Mouse (Mus musculus) testis, adult 2 months (tissue): ENCODE data around the gene Fhad1. TPM values are rescaled to one million over a fixed set of nuclear protein-coding genes. Genes with fewer than 3 reads are reported as not detected.

Experiments
- H3K27ac ChIP-seq: fragments of 200-500 bp; 2 replicates; pipeline ENCODE4 v1.5.1; 2012; ENCODE audit warnings: low read depth, low read length; ENCODE audit not compliant: control insufficient read depth, insufficient read depth
- H3K27me3 ChIP-seq: fragments of 200-500 bp; 2 replicates; pipeline ENCODE4 v1.6.1; 2012; ENCODE audit warnings: mild to moderate bottlenecking, low read length, moderate library complexity; ENCODE audit not compliant: control insufficient read depth, insufficient read depth
- H3K36me3 ChIP-seq: fragments of 200-500 bp; 2 replicates; pipeline ENCODE4 v1.6.1; 2012; ENCODE audit warnings: mild to moderate bottlenecking, low read length; ENCODE audit not compliant: control insufficient read depth, insufficient read depth
- H3K4me1 ChIP-seq: fragments of 200-500 bp; 2 replicates; pipeline ENCODE4 v1.6.1; 2012; ENCODE audit warnings: low read length; ENCODE audit not compliant: control insufficient read depth, insufficient read depth
- H3K4me3 ChIP-seq: fragments of 200-500 bp; 2 replicates; pipeline ENCODE4 v1.5.1; 2012; ENCODE audit warnings: low read depth, mild to moderate bottlenecking, low read length, moderate library complexity, mixed read lengths; ENCODE audit not compliant: control insufficient read depth
- CTCF ChIP-seq: fragments of 200-500 bp; IDR thresholded peaks from 2 replicates; pipeline ENCODE4 v1.5.1; 2012; ENCODE audit warnings: low read depth, mild to moderate bottlenecking, inconsistent platforms, low read length, moderate library complexity; ENCODE audit not compliant: control insufficient read depth, insufficient read depth, insufficient replicate concordance
- POLR2A ChIP-seq: fragments of 200-500 bp; IDR thresholded peaks from 2 replicates; pipeline ENCODE4 v1.6.1; 2012; ENCODE audit warnings: low read depth, mild to moderate bottlenecking, inconsistent platforms, low read length, moderate library complexity; ENCODE audit not compliant: control insufficient read depth
- polyA plus RNA-seq: library from polyadenylated mRNA; depleted of rRNA; stranded (reverse); fragments of >200 nt; gene quantifications from 2 replicates; pipeline ENCODE4 v1.2.3, GENCODE M21; 2012

Gene Fhad1
- polyA plus RNA-seq, 1 experiment = 186 TPM

DNA sequence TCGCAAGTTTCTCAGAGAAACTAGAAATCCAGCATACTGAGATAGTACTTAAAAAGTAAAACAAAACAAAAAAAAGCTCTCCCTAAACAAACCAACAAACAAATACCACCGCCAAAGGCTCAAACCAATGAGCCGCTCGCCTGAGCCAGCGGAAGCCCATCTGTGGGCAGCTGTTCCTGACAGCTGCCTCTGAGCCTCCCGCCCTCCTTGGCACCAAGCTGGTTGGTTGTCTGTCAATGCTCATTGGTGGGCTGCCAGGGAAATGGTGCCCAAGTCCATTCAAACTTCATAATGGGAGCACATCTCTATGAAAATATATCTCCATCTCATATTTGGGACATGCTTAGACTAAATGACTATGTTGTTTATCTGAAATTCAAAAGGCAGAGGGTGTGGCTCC is 117.7 kb downstream of the Fhad1 start:
- no peaks in the 10 kb centered on the region for H3K27me3 ChIP-seq
- H3K36me3 ChIP-seq = no peaks in the 10 kb centered on the region
- H3K4me3 ChIP-seq = no peak overlapping the region
- no peak overlapping the region for H3K27ac ChIP-seq
- H3K4me1 ChIP-seq = no peaks in the 10 kb centered on the region
- no peak for TF ChIP-seq CTCF
- TF ChIP-seq POLR2A = no peak

GRCm38 (mm10) chr4:141895772-141896171 is 119.1 kb downstream of the Fhad1 start:
- H3K4me1 ChIP-seq = no peaks in the 10 kb centered on the region
- TF ChIP-seq POLR2A (no peak), CTCF (no peak)
- no peaks in the 10 kb centered on the region for H3K27me3 ChIP-seq
- H3K4me3 ChIP-seq = no peak overlapping the region
- no peak overlapping the region for H3K27ac ChIP-seq
- no peaks in the 10 kb centered on the region for H3K36me3 ChIP-seq

- H3K27me3 ChIP-seq = no peaks in the 10 kb centered on the region
- H3K36me3 ChIP-seq = no peaks in the 10 kb centered on the region
- no peak overlapping the region for H3K4me3 ChIP-seq
- no peak overlapping the region for H3K27ac ChIP-seq
- H3K4me1 ChIP-seq = no peaks in the 10 kb centered on the region
- TF ChIP-seq POLR2A (no peak), CTCF (no peak)
These were observed 121.6 kb downstream of the Fhad1 start for GRCm38 (mm10) chr4:141893157-141893784.

DNA sequence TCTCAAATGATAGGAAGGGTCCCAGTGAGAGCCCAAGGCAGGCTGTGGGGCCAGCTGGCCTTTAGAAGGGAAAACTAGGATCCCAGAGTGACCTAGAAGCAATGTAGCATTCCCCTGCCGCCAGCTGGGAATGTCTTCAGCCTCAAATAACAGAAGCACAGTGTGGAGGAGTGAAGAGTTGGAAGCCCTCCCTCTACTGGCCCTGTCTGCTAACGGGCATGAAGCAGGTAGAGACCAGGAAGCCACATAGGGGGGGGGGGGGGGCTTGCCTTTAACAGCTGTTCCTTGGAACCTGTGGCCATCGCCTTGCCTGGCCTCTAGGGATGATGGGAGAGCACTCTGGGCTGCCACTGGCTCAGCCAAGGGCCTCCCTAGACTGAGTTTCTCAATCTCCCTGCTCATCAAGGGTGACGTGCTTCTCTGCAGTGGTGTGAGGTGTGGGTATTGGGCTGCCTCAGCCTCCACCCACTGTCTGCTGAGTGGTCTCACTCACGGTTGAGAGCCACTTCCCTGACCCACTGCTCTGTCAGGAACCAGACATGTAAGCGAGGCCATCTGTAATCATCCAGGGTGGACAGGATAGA is 128.4 kb downstream of the Fhad1 start:
- Histone ChIP-seq H3K36me3 (no peaks in the 10 kb centered on the region), H3K4me1 (no peaks in the 10 kb centered on the region), H3K4me3 (no peak overlapping the region), H3K27ac (no peak overlapping the region), H3K27me3 (no peaks in the 10 kb centered on the region)
- TF ChIP-seq POLR2A (no peak), CTCF (no peak)

DNA sequence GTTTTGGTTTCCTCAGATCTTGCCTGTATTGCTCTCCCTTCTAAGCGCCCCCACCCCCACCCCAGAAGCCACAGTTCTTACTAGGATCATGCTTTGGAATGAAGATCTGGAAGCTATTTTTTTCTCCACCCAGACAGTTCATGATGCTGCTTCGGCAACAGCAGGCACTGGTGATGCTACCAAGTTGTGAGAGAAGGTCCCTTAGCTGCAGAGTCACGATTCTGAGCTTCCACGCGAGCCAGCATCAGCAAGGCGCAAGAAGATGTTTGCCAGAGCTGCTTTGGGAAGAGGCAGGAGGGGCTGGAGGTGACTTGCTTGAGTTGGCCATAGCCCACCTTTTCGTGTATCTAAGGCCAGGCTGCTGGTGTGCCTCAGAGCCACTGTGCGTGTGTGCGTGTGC is 129.4 kb downstream of the Fhad1 start:
- H3K4me1 ChIP-seq = no peaks in the 10 kb centered on the region
- no peaks in the 10 kb centered on the region for H3K27me3 ChIP-seq
- H3K27ac ChIP-seq = no peak overlapping the region
- no peak for TF ChIP-seq CTCF
- TF ChIP-seq POLR2A = no peak
- H3K4me3 ChIP-seq = no peak overlapping the region
- no peaks in the 10 kb centered on the region for H3K36me3 ChIP-seq

GRCm38 (mm10) chr4:141882858-141883257 is 132.0 kb downstream of the Fhad1 start:
- no peak for TF ChIP-seq POLR2A
- no peak for TF ChIP-seq CTCF
- no peak overlapping the region for H3K4me3 ChIP-seq
- H3K4me1 ChIP-seq = peaks cover 4% of the 10 kb centered on the region
- no peak overlapping the region for H3K27ac ChIP-seq
- H3K27me3 ChIP-seq = no peaks in the 10 kb centered on the region
- H3K36me3 ChIP-seq = no peaks in the 10 kb centered on the region

- Histone ChIP-seq H3K27ac (no peak overlapping the region), H3K36me3 (no peaks in the 10 kb centered on the region), H3K4me3 (no peak overlapping the region), H3K27me3 (no peaks in the 10 kb centered on the region), H3K4me1 (peaks cover 4% of the 10 kb centered on the region)
- TF ChIP-seq CTCF = no peak
- no peak for TF ChIP-seq POLR2A
These were observed 132.9 kb downstream of the Fhad1 start for GRCm38 (mm10) chr4:141881950-141882349.
